Mouse (Mus musculus) midbrain, embryonic 11.5 days (tissue): ENCODE data around the gene Nfatc2. TPM values are rescaled to one million over a fixed set of nuclear protein-coding genes. Genes with fewer than 3 reads are reported as not detected.

Experiments used
- ATAC-seq: fragments of 200-750 bp; cut with Nextera tagmentation; 2 replicates; pipeline ENCODE4 v1.8.0; 2017; ENCODE audit warnings: moderate TSS enrichment, moderate library complexity; ENCODE audit not compliant: low FRiP score
- DNase-seq: peaks from one replicate; pipeline ENCODE4 v3.0.0; 2015; ENCODE audit warnings: low spot score; ENCODE audit errors: missing footprints
- H3K27ac ChIP-seq: fragments of 300-500 bp; sonication (generic); 2 replicates; pipeline ENCODE4 v1.5.1; 2014; ENCODE audit warnings: low read depth, low read length
- H3K27me3 ChIP-seq: fragments of 300-500 bp; sonication (generic); 2 replicates; pipeline ENCODE4 v1.6.1; 2014; ENCODE audit warnings: mild to moderate bottlenecking, low read length, moderate library complexity, mixed read lengths; ENCODE audit not compliant: control insufficient read depth, insufficient read depth
- H3K36me3 ChIP-seq: fragments of 300-500 bp; sonication (generic); 2 replicates; pipeline ENCODE4 v1.6.1; 2014; ENCODE audit warnings: mild to moderate bottlenecking, low read length, moderate library complexity, mixed read lengths; ENCODE audit not compliant: control insufficient read depth, insufficient read depth
- H3K4me1 ChIP-seq: fragments of 300-500 bp; sonication (generic); 2 replicates; pipeline ENCODE4 v1.6.1; 2014; ENCODE audit warnings: low read length; ENCODE audit not compliant: control insufficient read depth, insufficient read depth
- H3K4me2 ChIP-seq: fragments of 300-500 bp; sonication (generic); 2 replicates; pipeline ENCODE4 v1.6.1; 2014; ENCODE audit warnings: mild to moderate bottlenecking, moderate library complexity
- H3K4me3 ChIP-seq: fragments of 300-500 bp; sonication (generic); 2 replicates; pipeline ENCODE4 v1.5.1; 2014; ENCODE audit warnings: low read depth, low read length
- H3K9ac ChIP-seq: fragments of 300-500 bp; sonication (generic); 2 replicates; pipeline ENCODE4 v1.6.1; 2014; ENCODE audit warnings: low read length
- H3K9me3 ChIP-seq: fragments of 300-500 bp; sonication (generic); 2 replicates; pipeline ENCODE4 v1.6.1; 2016; ENCODE audit warnings: low read length; ENCODE audit not compliant: control insufficient read depth
- WGBS: fragments of 180-500 bp; shearing (Covaris S2); extraction: QIAGEN DNeasy Blood & Tissue Kit; methylation state at CpG from one replicate; pipeline ENCODE4 v1.1.7; 2014; 5-methylcytosine and 5-hydroxymethylcytosine counted together
- polyA plus RNA-seq: library from polyadenylated mRNA; unstranded; fragments of >200 nt; fragmentation: Nextera tagmentation; extraction: Ambion mirVana; gene quantifications from 2 replicates; pipeline ENCODE4 v1.2.1, GENCODE M21; 2014

Nfatc2 gene
- polyA plus RNA-seq, 1 experiment from 2014 or later: 0.66 TPM

DNA sequence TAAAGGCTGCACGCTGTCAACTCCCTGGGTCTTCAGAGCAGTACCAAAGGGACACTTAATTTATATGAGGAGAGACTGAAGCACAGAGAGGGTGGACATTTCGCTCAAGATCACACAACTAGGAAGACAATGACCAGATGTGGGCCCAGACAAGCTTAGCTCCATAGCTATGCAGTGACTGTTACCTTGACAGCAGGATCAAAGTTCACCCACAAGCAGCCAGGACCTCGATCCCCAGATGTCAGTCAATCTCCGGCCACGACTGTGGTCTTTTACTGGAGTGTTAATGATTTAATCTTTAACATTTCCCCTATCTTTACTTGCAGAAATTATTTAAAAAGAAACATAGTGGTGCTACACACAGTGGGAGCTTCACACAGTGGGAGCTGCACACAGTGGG is 49.1 kb downstream of the Nfatc2 start:
- Histone ChIP-seq H3K27ac (no peak overlapping the region), H3K4me2 (no peak overlapping the region), H3K9ac (no peak overlapping the region), H3K36me3 (no peaks in the 10 kb centered on the region), H3K4me3 (no peak overlapping the region), H3K9me3 (no peaks in the 10 kb centered on the region), H3K4me1 (peaks cover 6% of the 10 kb centered on the region), H3K27me3 (no peaks in the 10 kb centered on the region)
- DNase-seq (no peak), ATAC-seq (no peak)
- whole genome bisulfite sequencing: 54% methylated on average over 5 of the region's 5 CpGs

DNA sequence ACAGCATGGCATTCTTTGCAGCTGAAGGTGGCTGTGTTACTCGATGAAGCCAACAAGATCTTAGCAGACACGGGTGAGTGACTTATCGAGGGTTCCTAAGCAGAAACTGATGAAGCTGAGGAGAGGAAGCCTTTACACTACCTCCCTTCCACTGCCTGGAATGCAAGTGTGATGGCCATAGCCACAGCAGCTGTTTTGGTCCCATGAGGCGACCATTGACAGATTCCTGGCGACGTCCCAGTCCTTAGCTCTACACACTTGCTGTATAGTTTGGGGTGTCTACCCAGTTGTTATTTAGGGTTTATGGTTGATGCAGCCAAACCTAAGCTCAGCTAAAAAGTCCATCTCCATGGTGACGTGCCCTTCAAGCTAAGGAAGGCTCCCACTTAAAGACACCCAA is 50.2 kb downstream of the Nfatc2 start:
- no peak overlapping the region for H3K9ac ChIP-seq
- H3K9me3 ChIP-seq: no peaks in the 10 kb centered on the region
- H3K4me1 ChIP-seq: peaks cover 6% of the 10 kb centered on the region
- H3K4me2 ChIP-seq: no peak overlapping the region
- DNase-seq (no peak), ATAC-seq (no peak)
- WGBS: 92% methylated on average over 7 of the region's 7 CpGs
- H3K4me3 ChIP-seq: no peak overlapping the region
- no peaks in the 10 kb centered on the region for H3K27me3 ChIP-seq
- no peaks in the 10 kb centered on the region for H3K36me3 ChIP-seq
- H3K27ac ChIP-seq: no peak overlapping the region

DNA sequence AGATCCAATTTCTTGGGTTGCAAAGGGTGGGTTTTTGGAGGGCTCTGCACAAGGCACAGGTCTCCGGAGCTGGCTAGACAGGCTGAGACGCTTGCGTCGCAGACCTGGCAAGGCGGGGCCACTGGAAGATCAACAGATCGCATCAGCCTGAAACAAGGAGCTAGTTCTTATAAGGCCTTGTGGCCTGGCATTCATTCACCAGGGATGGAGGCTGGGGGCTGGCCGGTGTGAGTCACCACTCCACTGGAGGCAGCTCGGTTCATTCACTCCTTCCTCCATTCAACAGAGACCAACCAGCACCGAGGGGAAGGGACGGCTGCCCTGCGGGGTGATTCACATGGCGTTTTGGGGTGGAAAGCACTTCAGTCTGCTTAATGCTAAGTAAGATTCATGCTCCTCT is 52.1 kb downstream of the Nfatc2 start:
- no peaks in the 10 kb centered on the region for H3K9me3 ChIP-seq
- no peak overlapping the region for H3K27ac ChIP-seq
- peaks cover 3% of the 10 kb centered on the region; the same call in 1 of the 2 replicates for H3K4me1 ChIP-seq
- 47% methylated on average over 12 of the region's 12 CpGs for WGBS
- no peak overlapping the region for H3K9ac ChIP-seq
- H3K4me3 ChIP-seq: no peak overlapping the region
- no peaks in the 10 kb centered on the region for H3K36me3 ChIP-seq
- DNase-seq (no peak), ATAC-seq (no peak)
- H3K4me2 ChIP-seq: no peak overlapping the region
- H3K27me3 ChIP-seq: no peaks in the 10 kb centered on the region

DNA sequence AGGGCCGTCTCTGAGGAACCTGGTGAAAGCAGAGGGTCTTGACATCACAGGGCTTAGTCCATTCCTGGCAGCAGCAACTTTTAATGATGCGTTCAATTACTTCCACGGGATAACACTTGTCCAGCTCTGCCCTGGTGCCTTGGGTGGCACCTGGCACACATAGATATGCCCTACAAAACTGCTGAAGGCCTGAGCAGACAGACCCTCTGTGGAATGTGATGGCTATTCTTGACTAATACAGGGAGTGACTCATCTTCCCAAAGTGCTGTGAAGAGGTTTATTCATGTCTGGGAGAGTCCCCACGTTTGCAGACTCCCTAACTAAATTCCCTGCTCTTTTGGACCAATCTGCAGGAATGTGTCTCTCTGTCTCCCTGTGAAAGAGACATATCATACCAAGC is 53.4 kb downstream of the Nfatc2 start:
- no peak overlapping the region for H3K4me2 ChIP-seq
- WGBS: 82% methylated on average over 4 of the region's 4 CpGs
- no peak overlapping the region for H3K27ac ChIP-seq
- no peaks in the 10 kb centered on the region for H3K36me3 ChIP-seq
- no peak overlapping the region for H3K9ac ChIP-seq
- H3K4me1 ChIP-seq: no peaks in the 10 kb centered on the region
- no peak overlapping the region for H3K4me3 ChIP-seq
- H3K9me3 ChIP-seq: no peaks in the 10 kb centered on the region
- DNase-seq: no peak
- no peak for ATAC-seq
- H3K27me3 ChIP-seq: no peaks in the 10 kb centered on the region

DNA sequence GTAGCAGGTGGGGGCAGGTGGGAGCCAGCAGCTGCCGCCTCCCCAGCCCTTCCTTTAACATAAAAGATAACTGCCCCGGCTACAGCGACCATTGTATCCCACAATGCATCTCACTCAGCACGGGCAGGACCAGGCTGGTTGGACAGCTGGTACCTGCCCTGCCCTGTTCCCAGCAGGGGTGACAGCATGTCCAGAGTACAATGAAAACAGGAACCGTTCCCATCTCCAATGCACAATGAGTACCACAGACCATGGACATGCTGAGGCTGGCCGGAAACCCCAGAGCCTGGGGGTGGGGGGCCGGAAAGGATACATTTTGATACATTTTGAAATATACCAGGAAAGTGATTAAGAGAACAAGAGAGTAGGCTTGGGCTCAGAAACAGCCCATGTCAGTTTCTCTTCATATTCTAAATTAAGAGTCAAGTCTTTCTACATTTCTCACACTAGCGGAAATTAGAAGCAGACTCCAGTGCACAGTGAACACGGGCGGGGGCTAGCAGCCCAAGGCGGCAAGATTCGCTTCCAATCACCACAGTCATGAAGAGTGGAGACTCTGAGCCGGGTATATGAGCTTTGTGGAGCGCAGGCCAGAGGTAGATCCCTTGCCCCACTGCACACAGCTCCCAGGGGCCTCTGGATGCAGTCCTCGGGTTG is 55.4 kb downstream of the Nfatc2 start:
- H3K4me2 ChIP-seq: no peak overlapping the region
- WGBS: 74% methylated on average over 15 of the region's 15 CpGs
- no peak overlapping the region for H3K4me3 ChIP-seq
- H3K4me1 ChIP-seq: no peaks in the 10 kb centered on the region
- ATAC-seq (no peak), DNase-seq (no peak)
- no peak overlapping the region for H3K27ac ChIP-seq
- H3K9me3 ChIP-seq: no peaks in the 10 kb centered on the region
- no peaks in the 10 kb centered on the region for H3K27me3 ChIP-seq
- H3K9ac ChIP-seq: no peak overlapping the region
- H3K36me3 ChIP-seq: no peaks in the 10 kb centered on the region

DNA sequence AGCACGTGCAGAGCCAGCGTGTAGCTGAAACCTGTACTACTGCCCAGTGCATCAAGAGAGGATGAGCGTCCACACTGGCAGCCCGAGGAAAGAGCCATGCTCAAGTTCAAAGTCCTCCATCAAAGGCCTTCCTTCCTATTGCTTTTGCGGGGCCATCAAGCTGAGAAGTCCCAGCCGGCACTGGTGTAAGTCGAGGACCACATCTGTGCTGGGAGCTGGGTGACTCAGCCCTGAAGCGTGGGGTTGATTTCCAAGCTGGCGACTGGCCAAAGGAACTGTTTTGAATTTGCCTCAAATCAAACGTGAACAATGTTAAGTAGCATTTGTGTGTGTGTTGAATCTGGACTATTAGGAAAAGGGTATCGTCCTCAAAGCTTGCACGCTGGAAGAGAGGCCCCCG is 57.4 kb downstream of the Nfatc2 start:
- WGBS: 80% methylated on average over 13 of the region's 13 CpGs
- no peak for DNase-seq
- no peak overlapping the region for H3K4me3 ChIP-seq
- no peak overlapping the region for H3K9ac ChIP-seq
- no peak overlapping the region for H3K27ac ChIP-seq
- H3K27me3 ChIP-seq: no peaks in the 10 kb centered on the region
- no peaks in the 10 kb centered on the region for H3K36me3 ChIP-seq
- ATAC-seq: no peak
- no peak overlapping the region for H3K4me2 ChIP-seq
- H3K4me1 ChIP-seq: no peaks in the 10 kb centered on the region
- no peaks in the 10 kb centered on the region for H3K9me3 ChIP-seq

DNA sequence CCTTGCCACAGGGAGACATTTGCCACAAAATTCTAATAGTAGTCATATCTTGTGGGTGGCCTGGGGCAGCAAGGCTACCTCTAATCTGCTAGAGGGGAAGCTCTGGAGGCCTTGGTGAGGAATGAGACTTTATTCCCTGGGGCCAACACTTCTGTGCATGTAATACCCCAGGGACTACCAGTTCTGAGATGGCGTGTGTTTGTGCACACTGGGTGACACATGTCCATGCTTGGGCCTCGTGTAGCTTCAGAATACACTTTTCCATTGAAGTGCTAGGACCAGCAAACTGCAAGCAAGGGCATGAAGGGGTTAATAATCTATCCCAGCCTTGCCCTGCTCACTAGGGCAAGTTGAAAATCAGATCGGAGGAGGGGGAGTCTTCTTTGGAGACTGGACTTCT is 58.4 kb downstream of the Nfatc2 start:
- H3K4me1 ChIP-seq: no peaks in the 10 kb centered on the region
- DNase-seq (no peak), ATAC-seq (no peak)
- H3K9ac ChIP-seq: no peak overlapping the region
- no peaks in the 10 kb centered on the region for H3K36me3 ChIP-seq
- no peak overlapping the region for H3K4me3 ChIP-seq
- 70% methylated on average over 3 of the region's 3 CpGs for WGBS
- H3K4me2 ChIP-seq: no peak overlapping the region
- no peak overlapping the region for H3K27ac ChIP-seq
- no peaks in the 10 kb centered on the region for H3K9me3 ChIP-seq
- H3K27me3 ChIP-seq: no peaks in the 10 kb centered on the region

DNA sequence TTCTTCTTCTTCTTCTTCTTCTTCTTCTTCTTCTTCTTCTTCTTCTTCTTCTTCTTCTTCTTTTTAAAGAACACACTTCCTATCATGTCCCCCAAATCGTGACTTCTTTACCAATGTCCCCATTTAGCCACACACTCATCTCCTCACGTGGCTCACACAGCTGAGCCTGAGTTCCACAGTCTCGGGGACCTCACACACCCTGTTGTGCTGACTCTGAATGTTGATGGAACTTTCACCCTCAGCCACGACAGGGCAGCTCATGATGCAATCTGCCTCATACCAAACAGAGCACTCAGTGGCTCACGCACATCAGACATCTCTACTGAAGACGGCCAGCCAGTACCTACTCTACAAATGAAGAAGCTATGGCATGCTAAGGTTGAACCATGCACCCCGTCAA is 60.2 kb downstream of the Nfatc2 start:
- Histone ChIP-seq H3K36me3 (no peaks in the 10 kb centered on the region), H3K4me2 (no peak overlapping the region), H3K9ac (no peak overlapping the region), H3K27me3 (no peaks in the 10 kb centered on the region), H3K27ac (no peak overlapping the region), H3K9me3 (no peaks in the 10 kb centered on the region), H3K4me1 (no peaks in the 10 kb centered on the region), H3K4me3 (no peak overlapping the region)
- ATAC-seq (no peak), DNase-seq (no peak)
- WGBS: 78% methylated on average over 7 of the region's 7 CpGs

DNA sequence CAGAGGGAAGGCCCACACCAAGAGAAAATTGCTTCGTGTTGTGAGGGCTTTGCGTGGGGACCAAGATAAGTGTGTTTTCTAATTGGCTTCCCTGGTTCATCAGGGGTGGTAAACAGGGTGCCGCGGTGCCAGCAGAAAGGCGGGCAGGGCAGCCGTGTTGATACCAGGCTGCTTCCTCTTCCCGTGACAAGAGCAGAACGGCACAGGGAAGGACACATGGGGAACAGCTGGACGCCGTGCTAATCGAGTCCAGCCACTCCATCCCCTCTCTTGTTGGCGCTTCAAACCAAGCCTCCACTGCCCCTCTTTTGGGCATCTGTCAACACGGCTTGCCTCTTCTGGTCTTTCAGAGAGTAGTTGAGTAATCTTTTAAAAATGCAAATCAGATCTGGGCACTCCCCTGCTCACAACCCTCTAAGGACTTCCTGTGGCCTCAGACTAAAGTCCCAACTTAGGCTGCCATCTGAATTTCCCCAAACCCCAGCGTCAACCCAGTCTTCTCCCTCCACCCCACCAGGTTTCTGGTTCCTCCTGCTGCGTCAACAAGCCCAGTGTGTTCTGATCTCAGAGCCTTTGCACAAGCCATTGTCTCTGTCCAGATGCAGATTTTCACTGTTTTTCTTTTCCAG is 61.7 kb downstream of the Nfatc2 start:
- Histone ChIP-seq H3K36me3 (no peaks in the 10 kb centered on the region), H3K4me1 (no peaks in the 10 kb centered on the region), H3K9ac (no peak overlapping the region), H3K4me2 (no peak overlapping the region), H3K4me3 (no peak overlapping the region), H3K27ac (no peak overlapping the region), H3K9me3 (no peaks in the 10 kb centered on the region), H3K27me3 (no peaks in the 10 kb centered on the region)
- DNase-seq: no peak
- no peak for ATAC-seq
- WGBS: 73% methylated on average over 15 of the region's 15 CpGs
